Mouse (Mus musculus) olfactory bulb, adult 2 months (tissue): ENCODE data around the gene Rrp8.

Experiments
- CTCF ChIP-seq: fragments of 200-500 bp; IDR thresholded peaks from 2 replicates; pipeline ENCODE4 v1.5.1; 2012; ENCODE audit warnings: low read depth, mild to moderate bottlenecking, low read length, moderate library complexity; ENCODE audit not compliant: insufficient read depth
- POLR2A ChIP-seq: fragments of 200-500 bp; IDR thresholded peaks from 2 replicates; pipeline ENCODE4 v1.6.1; 2012; ENCODE audit warnings: mild to moderate bottlenecking, low read depth, low read length, moderate library complexity; ENCODE audit not compliant: insufficient read depth

- TF ChIP-seq POLR2A (no peak), CTCF (no peak)
Observed at GRCm38 (mm10) chr7:105776026-105776425, 38.8 kb upstream of the Rrp8 start.
